Mouse (Mus musculus): Measurements from ENCODE around the gene Nphs2.

DNA sequence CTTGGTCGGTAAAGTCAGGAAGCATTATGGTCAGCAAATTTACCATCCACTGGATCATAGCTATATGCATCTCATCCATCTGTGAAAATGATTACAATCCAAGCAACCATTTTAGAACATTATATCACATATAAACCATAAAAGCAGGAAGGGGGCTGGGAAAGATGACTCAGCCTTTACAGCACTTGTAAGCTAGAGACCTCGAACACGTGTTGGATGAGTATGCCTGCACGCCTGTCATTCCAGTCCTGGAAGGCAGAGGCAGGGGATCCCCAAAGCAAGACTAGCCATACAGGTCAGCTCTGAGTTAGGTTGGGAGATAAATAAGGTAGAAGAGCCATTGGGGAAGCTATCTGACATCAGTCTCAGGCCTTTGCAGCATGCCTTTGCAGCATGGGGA lies 38.5 kb downstream of the Nphs2 start:
- no peak for TF ChIP-seq POLR2A (IDR thresholded peaks at IDR 0.05; ENCODE audit: borderline replicate concordance, control insufficient read depth, low read depth, low read length)
- TF ChIP-seq CTCF (IDR thresholded peaks at IDR 0.05; ENCODE audit: control insufficient read depth, insufficient read depth, low read length), result no peak

Measured in bone marrow, adult 2 months (tissue).